Mouse (Mus musculus) lung, postnatal 0 days (tissue): ENCODE data around the gene Tmprss11g.

Source experiments
- CTCF ChIP-seq: IDR thresholded peaks from 2 replicates; pipeline ENCODE4 v1.5.1; 2016; ENCODE audit warnings: antibody characterized with exemption, mild to moderate bottlenecking
- EP300 ChIP-seq: IDR thresholded peaks from 2 replicates; pipeline ENCODE4 v1.6.1; 2016; ENCODE audit warnings: antibody characterized with exemption, mild to moderate bottlenecking, control low read depth

- TF ChIP-seq CTCF (no peak), EP300 (no peak)
These were observed 28.3 kb upstream of the Tmprss11g start for GRCm38 (mm10) chr5:86546693-86547092.
